Mouse (Mus musculus): ENCODE measurements at regions not wholly inside any gene's neighbourhood (a gene's known extent, or its start where the extent isn't known, plus 50 kb on each side); places are given as distances from the start of the nearest gene placed in this dataset.
A peak's percentile ranks its signal among the peaks of the same experiment; 100 is the strongest.

DNA sequence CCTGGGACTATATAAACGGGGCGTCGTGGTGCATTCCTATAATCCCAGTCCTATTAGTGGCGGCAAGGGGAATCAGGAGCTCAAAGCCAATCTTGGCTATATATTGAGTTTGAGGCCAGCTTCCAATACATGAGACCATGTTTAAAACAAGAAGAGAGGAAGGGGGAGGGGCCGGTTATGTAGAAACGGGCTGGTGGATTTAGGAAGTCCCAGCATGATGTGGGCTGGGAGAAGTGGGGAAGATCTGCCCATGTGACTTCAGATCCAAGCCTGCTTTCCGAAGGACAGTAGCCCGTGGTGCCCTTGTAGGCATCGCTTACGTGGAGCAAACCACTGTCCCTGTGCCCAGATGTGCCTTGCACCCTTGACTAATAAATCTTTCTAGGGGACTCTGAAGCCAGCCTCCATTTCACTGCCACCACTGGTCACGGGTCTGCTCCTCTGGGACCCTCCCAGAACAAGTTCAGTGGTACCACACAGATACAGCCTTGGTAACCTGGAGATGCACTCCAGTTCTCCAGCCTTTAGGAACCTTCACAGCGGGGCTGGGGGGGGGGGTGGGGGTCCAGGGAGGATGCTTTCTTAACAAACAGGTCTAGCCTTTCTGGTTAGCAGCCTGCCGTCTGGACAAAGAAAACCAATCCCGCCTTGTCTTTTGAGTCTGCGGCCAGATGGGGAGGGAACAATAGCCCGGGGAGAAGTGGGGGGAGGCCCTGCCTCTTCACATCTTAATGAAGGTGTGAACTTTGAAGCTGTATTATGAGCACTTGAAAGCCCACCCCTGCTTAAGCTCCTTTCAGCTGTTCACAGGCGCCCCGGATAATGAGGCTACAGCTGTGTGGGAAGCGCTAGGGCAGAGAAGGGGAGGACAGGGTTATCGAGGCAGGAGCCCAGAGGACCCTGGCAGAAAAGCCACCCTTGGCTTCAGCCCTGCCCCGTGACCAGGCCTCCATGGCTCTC is 141.2 kb upstream of the Rad23b start:
- no peak for DNase-seq (ENCODE audit: low spot score in 2 of 2)
- Histone ChIP-seq H3K4me3 (no peak overlapping the region), H3K27ac (no peak overlapping the region)
- no peak for TF ChIP-seq CTCF (conservative IDR thresholded peaks at IDR 0.05)

DNA sequence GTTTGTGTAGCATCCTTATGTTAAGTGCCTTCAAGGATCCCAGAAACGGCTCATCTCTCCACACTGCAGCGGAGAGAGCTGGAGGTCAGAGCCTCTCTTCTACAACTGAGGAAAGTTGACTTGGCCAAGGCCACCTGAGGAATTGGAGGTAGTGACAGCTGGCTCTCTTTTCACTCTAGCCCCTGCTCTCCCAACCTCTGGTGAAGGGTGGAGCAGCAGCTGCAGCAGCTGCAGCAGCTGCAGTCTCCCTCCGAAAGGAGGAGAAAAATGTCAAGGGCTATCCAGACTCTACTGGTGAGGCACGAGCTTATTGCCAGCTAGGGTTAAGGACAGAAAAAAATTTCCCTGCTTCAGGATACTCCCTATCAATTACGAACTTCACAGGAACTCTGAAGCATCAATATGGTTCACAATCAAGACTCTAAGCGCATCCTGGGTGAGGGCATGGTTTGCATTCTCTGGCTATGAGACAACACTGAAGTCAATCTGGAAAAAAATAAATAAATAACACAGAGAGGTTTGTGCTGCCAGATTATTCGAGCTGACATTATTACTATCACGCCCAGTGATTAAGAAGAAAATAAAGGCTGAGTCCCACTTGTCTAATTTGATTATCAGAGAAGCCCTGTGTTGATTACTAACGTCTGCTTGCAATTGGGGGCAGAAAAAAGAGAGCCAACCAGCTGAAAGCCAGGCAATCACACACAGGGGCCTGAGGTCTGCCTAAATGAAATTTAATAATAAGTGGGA is 134.2 kb upstream of the Rad23b start:
- DNase-seq (ENCODE audit: low spot score in 2 of 2), result no peak
- Histone ChIP-seq H3K4me3 (no peak overlapping the region), H3K27ac (no peak overlapping the region)
- no peak for TF ChIP-seq CTCF (conservative IDR thresholded peaks at IDR 0.05)

DNA sequence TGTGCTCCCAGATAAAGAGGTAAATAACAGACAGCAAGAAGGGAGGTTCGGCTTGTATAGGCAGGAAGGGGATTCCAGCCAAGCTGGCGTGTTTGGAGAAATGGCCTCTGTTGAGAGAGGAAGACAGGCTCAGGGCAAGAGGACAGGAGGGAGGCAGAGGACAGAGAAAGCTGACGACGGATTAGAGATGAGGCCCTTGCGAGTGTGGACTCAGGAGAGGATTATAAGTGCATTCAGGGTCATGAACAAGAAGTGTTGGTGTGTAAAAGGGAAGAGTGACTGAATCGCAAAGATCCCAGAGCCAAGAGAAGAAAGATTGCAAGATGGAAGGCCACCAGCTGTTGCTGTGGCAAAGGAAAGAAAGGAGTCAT is 133.7 kb upstream of the Rad23b start:
- no peak for TF ChIP-seq CTCF (conservative IDR thresholded peaks at IDR 0.05)
- DNase-seq (ENCODE audit: low spot score in 2 of 2), result no peak

DNA sequence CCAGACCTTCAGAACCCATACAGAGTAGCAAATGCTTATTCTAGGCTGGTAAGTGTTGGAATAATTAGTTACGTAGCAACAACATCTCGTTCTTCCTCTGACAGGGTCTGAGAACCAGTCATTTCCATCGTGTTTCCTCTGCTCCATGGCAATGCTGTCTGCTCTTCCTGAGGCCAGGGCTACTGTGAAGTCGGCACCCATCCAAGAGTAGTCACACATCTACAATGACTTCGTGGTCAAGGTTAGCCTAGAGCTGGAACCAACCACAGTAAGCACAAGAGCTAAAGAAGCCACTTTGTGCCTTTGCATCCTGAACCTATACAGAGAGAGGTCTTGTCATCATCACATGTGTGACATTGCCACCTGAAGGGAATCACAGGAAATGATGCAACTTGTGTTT is 124.1 kb upstream of the Rad23b start:
- no peak for DNase-seq (ENCODE audit: low spot score in 2 of 2)
- no peak overlapping the region for H3K4me3 ChIP-seq
- no peak overlapping the region for H3K27ac ChIP-seq
- no peak for TF ChIP-seq CTCF (conservative IDR thresholded peaks at IDR 0.05)

More for the DNA sequence above, 133.7 kb upstream of the Rad23b start:
- Histone ChIP-seq H3K4me3 (no peak overlapping the region), H3K27ac (no peak overlapping the region)

DNA sequence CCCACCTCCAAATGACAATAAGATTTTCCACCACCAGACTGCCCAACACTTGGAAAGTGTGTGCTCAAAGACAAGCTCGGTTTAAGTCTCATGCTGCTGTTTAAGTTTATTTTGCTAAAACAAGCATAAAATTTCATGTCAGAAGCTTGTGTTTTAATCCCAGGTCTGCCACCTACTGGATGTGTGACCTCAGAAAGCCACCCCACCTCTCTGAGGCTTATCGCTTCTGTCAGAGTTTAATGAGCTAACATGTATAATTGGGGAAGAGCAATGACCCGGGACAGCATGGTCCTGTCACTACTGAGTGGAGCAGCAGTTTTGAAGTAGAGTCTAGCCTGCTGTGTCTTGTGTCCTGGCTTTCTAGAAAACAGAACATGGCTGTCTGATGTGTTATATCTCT is 122.4 kb upstream of the Rad23b start:
- no peak for DNase-seq (ENCODE audit: low spot score in 2 of 2)
- Histone ChIP-seq H3K4me3 (no peak overlapping the region), H3K27ac (no peak overlapping the region)
- peak; percentile 78 for TF ChIP-seq CTCF (conservative IDR thresholded peaks at IDR 0.05)

DNA sequence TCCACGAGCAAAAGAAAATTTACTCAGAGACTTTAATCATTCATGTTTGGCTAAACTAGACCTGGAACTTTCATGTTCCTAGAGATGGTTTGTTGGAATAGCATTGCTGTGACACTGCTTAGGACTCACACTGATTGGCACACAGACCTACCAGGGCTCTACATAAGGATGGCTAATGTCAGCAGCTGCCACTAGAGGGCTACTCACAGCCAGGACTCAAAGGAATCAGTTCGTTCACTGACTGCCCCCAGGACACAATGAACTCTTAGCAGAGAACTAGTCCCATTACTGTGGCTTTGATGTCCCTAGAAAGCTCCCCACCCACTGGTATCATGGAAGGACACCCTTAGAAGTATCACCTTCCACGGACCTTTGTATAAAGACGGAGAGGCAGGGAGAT is 118.3 kb upstream of the Rad23b start:
- DNase-seq (ENCODE audit: low spot score in 2 of 2), result no peak
- Histone ChIP-seq H3K4me3 (no peak overlapping the region), H3K27ac (no peak overlapping the region)
- peak; percentile 77 for TF ChIP-seq CTCF (conservative IDR thresholded peaks at IDR 0.05)

DNA sequence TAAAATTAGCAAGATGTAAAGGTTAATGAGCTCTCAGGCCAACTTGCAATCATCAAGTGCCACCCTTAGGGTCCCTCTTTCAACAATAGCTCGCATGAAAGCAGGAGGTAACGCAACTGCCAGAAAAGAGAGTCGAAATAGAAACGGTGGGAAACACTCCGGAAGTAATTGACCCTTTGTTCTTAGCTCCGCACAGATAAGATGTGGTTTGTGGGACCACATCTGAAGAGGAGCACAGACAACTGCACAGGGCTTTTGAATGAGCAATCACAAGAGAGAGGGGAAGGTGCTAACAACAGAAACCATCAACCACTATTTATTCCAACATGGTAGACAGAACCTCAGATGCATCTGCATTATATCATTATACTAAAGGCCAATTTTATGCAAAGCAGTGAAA is 112.0 kb upstream of the Rad23b start:
- H3K4me3 ChIP-seq, result no peak overlapping the region
- DNase-seq (ENCODE audit: low spot score in 2 of 2), result no peak
- H3K27ac ChIP-seq, result no peak overlapping the region
- no peak for TF ChIP-seq CTCF (conservative IDR thresholded peaks at IDR 0.05)

DNA sequence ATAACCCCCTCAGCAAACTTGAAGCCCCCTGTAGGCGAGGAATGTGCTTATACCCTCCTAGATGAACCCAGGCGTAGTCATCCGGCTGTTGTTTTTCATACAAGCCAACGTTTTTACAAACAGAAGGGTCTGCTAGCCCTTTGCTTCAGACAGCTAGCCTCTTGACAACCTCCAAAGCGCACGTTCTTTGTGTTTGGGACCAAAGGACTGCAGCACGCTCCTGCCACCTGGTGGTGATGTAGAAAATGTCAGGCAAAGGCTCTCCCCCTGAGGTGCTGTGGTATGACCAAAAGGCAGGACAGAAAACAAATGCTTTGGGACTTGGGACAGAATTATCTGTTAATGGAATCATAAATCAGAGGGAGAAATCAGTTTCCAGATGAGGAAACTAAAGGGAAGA is 109.4 kb upstream of the Rad23b start:
- Histone ChIP-seq H3K27ac (no peak overlapping the region), H3K4me3 (no peak overlapping the region)
- peak; percentile 98 for TF ChIP-seq CTCF (conservative IDR thresholded peaks at IDR 0.05)
- DNase-seq (ENCODE audit: low spot score in 2 of 2), result peak; percentile 59 to 86

DNA sequence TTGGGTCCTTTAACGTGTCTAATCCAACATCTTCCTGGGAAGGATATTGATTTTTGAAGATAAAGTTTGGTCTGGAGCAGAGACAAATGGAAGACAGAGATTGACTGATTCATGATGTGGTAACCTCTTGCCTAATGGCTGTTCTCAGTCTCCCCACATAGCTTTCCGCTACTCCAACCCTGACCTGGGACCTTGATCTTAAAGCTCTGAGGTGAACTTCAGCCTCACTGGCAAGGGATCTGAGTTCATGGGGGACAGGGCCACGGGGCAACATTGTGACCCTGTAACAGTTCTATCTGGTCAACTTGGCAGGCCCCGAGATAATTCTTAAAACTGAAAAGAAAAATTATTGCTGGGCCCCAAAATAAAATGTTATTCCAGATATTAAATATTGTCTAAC is 107.5 kb upstream of the Rad23b start:
- no peak for DNase-seq (ENCODE audit: low spot score in 2 of 2)
- TF ChIP-seq CTCF (conservative IDR thresholded peaks at IDR 0.05), result no peak
- Histone ChIP-seq H3K4me3 (no peak overlapping the region), H3K27ac (no peak overlapping the region)

DNA sequence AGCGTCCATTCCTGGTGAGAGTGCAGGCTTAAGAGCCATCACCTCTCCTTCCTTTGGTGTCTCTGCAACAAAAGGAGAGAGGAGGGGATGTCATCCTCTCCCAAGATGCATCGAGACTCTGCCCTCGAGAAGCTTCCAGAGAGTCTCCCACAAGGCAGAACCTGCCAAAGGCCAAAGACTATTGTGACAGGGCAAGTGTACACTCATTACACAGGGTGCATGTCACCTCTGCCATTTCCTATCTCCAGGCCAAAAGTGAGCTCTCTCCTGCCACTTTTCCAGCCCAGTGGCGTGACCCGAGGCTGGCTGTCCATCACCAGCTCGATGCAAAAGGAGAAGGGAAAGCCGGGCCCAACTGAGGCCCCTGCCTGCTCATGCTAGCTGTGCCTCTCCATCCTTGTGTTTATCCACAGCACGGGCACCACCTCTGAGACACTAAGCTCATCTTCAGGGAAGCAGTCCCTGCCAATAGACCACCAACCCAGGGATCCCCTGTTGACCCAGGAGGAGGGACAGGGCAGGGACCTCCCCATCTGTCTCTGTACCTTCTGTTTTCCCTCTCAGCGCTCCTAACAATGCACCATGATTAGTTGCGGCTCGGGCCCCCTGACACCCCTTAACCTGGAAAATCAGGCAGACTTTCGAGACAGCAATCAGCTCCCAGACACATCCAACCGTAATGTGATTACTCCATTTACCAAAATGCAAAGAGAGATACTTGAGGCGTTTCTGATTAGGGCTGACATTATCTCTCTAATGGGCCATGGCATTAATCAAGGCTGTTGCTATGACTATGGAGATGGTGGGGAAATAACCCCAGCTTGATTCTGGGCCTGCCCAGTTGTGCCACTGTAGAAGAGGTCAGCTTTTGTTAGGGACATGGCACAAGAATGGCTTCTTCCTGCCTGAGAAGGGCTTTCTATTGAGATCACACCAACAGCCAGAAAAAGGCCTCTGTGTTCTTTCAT is 106.5 kb upstream of the Rad23b start:
- Histone ChIP-seq H3K27ac (no peak overlapping the region), H3K4me3 (no peak overlapping the region)
- DNase-seq (ENCODE audit: low spot score in 2 of 2), result no peak
- TF ChIP-seq CTCF (conservative IDR thresholded peaks at IDR 0.05), result no peak

DNA sequence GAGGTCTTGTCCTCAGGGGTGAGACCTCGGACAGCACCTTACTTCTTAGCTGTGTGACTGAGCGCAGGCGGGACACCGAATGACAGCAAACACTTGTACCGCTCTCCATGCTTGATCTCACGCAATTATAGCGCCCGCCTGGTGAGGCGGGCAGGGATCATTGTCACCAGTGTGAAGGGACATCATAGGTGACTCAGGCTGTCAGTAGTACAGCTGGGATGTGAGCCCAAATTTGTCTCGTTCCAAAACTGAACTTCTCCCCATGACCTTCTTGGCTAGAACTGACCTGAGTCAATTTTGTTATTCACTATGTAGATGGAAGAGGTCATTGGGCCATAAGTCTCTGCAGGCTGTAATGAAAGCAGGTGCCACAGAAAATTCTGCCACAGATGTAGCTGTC is 104.1 kb upstream of the Rad23b start:
- TF ChIP-seq CTCF (conservative IDR thresholded peaks at IDR 0.05), result no peak
- no peak overlapping the region for H3K4me3 ChIP-seq
- H3K27ac ChIP-seq, result no peak overlapping the region
- no peak for DNase-seq (ENCODE audit: low spot score in 2 of 2)

DNA sequence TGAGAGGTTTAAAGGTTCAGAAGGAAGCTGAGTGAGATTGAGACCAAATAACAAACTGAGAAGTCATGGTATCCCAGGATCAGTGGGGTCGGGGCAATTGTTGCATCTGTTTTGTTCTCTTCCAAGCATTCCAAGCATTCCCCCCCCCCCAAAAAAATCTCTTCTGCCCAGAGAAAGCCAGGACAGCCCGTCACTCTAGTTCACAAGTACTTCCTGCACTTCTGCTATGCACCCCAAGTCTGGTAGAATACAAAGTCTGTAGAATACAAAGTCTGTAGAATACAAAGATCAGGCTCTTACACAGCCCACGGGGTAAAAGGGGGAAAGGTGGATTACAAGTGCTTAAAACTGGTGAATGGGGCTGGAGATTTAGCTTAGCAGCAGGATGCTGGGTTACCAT is 99.5 kb upstream of the Rad23b start:
- no peak for TF ChIP-seq CTCF (conservative IDR thresholded peaks at IDR 0.05)
- no peak for DNase-seq (ENCODE audit: low spot score in 2 of 2)
- H3K27ac ChIP-seq, result no peak overlapping the region
- H3K4me3 ChIP-seq, result no peak overlapping the region

DNA sequence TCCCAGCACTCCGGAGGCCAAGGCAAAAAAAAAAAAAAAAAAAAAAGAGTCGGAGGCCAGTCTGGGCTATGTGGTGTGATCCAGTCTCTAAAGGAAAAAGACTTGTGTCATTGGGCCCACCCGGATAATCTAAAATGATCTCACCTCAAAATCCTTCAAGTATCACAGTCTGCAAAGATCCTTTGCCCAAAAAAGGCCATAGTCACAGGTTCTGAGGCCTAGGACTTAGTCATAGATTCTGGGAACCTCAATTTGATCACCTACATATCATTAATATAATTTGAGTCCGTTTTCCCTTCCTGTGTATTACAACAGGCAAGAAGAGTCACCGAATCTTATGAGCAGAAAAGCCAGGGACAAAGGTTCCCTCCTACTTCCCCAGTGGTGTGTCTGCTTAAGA is 98.3 kb upstream of the Rad23b start:
- no peak overlapping the region for H3K27ac ChIP-seq
- no peak overlapping the region for H3K4me3 ChIP-seq
- DNase-seq (ENCODE audit: low spot score in 2 of 2), result no peak
- no peak for TF ChIP-seq CTCF (conservative IDR thresholded peaks at IDR 0.05)

Data from layer of hippocampus, adult 2 months (tissue).